Mouse (Mus musculus) embryonic facial prominence, embryonic 15.5 days (tissue): Measurements from ENCODE around the gene Tnk2. TPM values are rescaled to one million over a fixed set of nuclear protein-coding genes. Genes with fewer than 3 reads are reported as not detected.

Source experiments
- ATAC-seq: fragments of 200-750 bp; cut with Nextera tagmentation; 2 replicates; pipeline ENCODE4 v1.8.0; 2017; ENCODE audit warnings: low read depth, moderate TSS enrichment; ENCODE audit not compliant: insufficient number of reproducible peaks, low FRiP score, low TSS enrichment
- H3K27ac ChIP-seq: fragments of 300-500 bp; sonication (generic); replicated peaks from 2 replicates; pipeline ENCODE4 v1.5.1; 2015; ENCODE audit warnings: mild to moderate bottlenecking, inconsistent platforms
- H3K27me3 ChIP-seq: fragments of 300-500 bp; sonication (generic); 2 replicates; pipeline ENCODE4 v1.6.1; 2015; ENCODE audit warnings: inconsistent platforms
- H3K36me3 ChIP-seq: fragments of 300-500 bp; sonication (generic); 2 replicates; pipeline ENCODE4 v1.6.1; 2015; ENCODE audit warnings: mild to moderate bottlenecking, inconsistent platforms
- H3K4me1 ChIP-seq: fragments of 300-500 bp; sonication (generic); 2 replicates; pipeline ENCODE4 v1.6.1; 2015; ENCODE audit warnings: inconsistent platforms
- H3K4me2 ChIP-seq: fragments of 300-500 bp; sonication (generic); replicated peaks from 2 replicates; pipeline ENCODE4 v1.6.1; 2015; ENCODE audit warnings: mild to moderate bottlenecking, inconsistent platforms
- H3K4me3 ChIP-seq: fragments of 300-500 bp; sonication (generic); replicated peaks from 2 replicates; pipeline ENCODE4 v1.5.1; 2015; ENCODE audit warnings: mild to moderate bottlenecking, inconsistent platforms
- H3K9ac ChIP-seq: fragments of 300-500 bp; sonication (generic); 2 replicates; pipeline ENCODE4 v1.6.1; 2015; ENCODE audit warnings: inconsistent platforms
- H3K9me3 ChIP-seq: fragments of 300-500 bp; sonication (generic); replicated peaks from 2 replicates; pipeline ENCODE4 v1.6.1; 2016; ENCODE audit warnings: inconsistent platforms
- WGBS: fragments of 180-500 bp; shearing (Covaris S2); methylation state at CpG from one replicate; pipeline ENCODE4 v1.1.7; 2015; 5-methylcytosine and 5-hydroxymethylcytosine counted together
- polyA plus RNA-seq: library from polyadenylated mRNA; unstranded; fragments of >200 nt; fragmentation: Nextera tagmentation; extraction: Ambion mirVana; gene quantifications from 2 replicates; pipeline ENCODE4 v1.2.1, GENCODE M21; 2015

The Tnk2 gene
- polyA plus RNA-seq, 1 experiment from 2014 or later = 16.3 TPM

DNA sequence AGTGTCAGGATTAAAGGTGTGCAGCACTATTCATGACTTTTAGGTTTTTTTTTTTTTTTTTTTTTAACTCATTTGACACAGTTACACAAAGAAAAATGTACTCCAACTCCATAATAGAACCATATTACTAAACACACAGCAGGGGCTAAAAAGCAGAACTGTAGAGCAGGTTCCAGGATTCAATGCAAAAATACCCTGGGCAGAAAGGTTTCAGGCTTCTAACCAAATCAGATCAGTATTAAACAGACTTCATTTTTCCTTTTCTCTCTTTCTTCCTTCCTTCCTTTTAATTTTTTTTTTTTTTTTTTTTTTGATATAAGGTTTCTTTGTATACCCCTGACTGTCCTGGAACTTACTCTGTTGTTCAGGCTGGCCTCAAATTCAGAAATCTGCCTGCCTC, 6.8 kb downstream of the Tnk2 start:
- H3K4me3 ChIP-seq = no peak overlapping the region
- no peaks in the 10 kb centered on the region for H3K9me3 ChIP-seq
- no peaks in the 10 kb centered on the region for H3K36me3 ChIP-seq
- H3K27ac ChIP-seq = no peak overlapping the region
- H3K4me2 ChIP-seq = no peak overlapping the region
- no peak overlapping the region for H3K9ac ChIP-seq
- ATAC-seq = no peak
- H3K4me1 ChIP-seq = peaks cover 17% of the 10 kb centered on the region
- no peaks in the 10 kb centered on the region for H3K27me3 ChIP-seq

- Histone ChIP-seq H3K4me2 (no peak overlapping the region), H3K9ac (no peak overlapping the region), H3K9me3 (no peaks in the 10 kb centered on the region), H3K4me1 (peaks cover 11% of the 10 kb centered on the region), H3K4me3 (no peak overlapping the region), H3K27ac (no peak overlapping the region), H3K36me3 (no peaks in the 10 kb centered on the region), H3K27me3 (no peaks in the 10 kb centered on the region)
- WGBS = 87% methylated on average over 5 of the region's 5 CpGs
- ATAC-seq = no peak
Measured at GRCm38 (mm10) chr16:32650974-32651618, 7.4 kb downstream of the Tnk2 start.

- Histone ChIP-seq H3K27ac (no peak overlapping the region), H3K27me3 (no peaks in the 10 kb centered on the region), H3K36me3 (no peaks in the 10 kb centered on the region), H3K9me3 (no peaks in the 10 kb centered on the region), H3K9ac (no peak overlapping the region), H3K4me3 (no peak overlapping the region), H3K4me2 (no peak overlapping the region), H3K4me1 (peaks cover 30% of the 10 kb centered on the region)
- no peak for ATAC-seq
- 83% methylated on average over 6 of the region's 6 CpGs for WGBS
Measured at GRCm38 (mm10) chr16:32654071-32654733, 10.5 kb downstream of the Tnk2 start.

- WGBS = 88% methylated on average over 4 of the region's 4 CpGs
Measured at GRCm38 (mm10) chr16:32655534-32655933, 11.9 kb downstream of the Tnk2 start.

GRCm38 (mm10) chr16:32656321-32656720, 12.6 kb downstream of the Tnk2 start:
- Histone ChIP-seq H3K4me2 (no peak overlapping the region), H3K27ac (no peak overlapping the region), H3K4me3 (no peak overlapping the region), H3K36me3 (no peaks in the 10 kb centered on the region), H3K4me1 (peaks cover 51% of the 10 kb centered on the region), H3K9me3 (no peaks in the 10 kb centered on the region), H3K9ac (no peak overlapping the region), H3K27me3 (no peaks in the 10 kb centered on the region)
- 69% methylated on average over 8 of the region's 8 CpGs for WGBS
- ATAC-seq = no peak

More at GRCm38 (mm10) chr16:32655534-32655933, 11.9 kb downstream of the Tnk2 start:
- Histone ChIP-seq H3K4me1 (peaks cover 43% of the 10 kb centered on the region), H3K27me3 (no peaks in the 10 kb centered on the region), H3K36me3 (no peaks in the 10 kb centered on the region), H3K9me3 (no peaks in the 10 kb centered on the region), H3K4me2 (no peak overlapping the region), H3K4me3 (no peak overlapping the region), H3K27ac (no peak overlapping the region), H3K9ac (no peak overlapping the region)
- no peak for ATAC-seq

GRCm38 (mm10) chr16:32656794-32657193, 13.1 kb downstream of the Tnk2 start:
- Histone ChIP-seq H3K27ac (no peak overlapping the region), H3K4me1 (peaks cover 56% of the 10 kb centered on the region), H3K9me3 (no peaks in the 10 kb centered on the region), H3K36me3 (no peaks in the 10 kb centered on the region), H3K4me3 (no peak overlapping the region), H3K4me2 (no peak overlapping the region), H3K9ac (no peak overlapping the region), H3K27me3 (no peaks in the 10 kb centered on the region)
- 70% methylated on average over 8 of the region's 8 CpGs for WGBS
- no peak for ATAC-seq

GRCm38 (mm10) chr16:32657498-32658250, 14.0 kb downstream of the Tnk2 start:
- no peak for ATAC-seq
- no peak overlapping the region for H3K27ac ChIP-seq
- no peaks in the 10 kb centered on the region for H3K9me3 ChIP-seq
- 84% methylated on average over 16 of the region's 16 CpGs for WGBS
- H3K4me2 ChIP-seq = no peak overlapping the region
- H3K36me3 ChIP-seq = no peaks in the 10 kb centered on the region
- no peak overlapping the region for H3K4me3 ChIP-seq
- peaks cover 63% of the 10 kb centered on the region for H3K4me1 ChIP-seq
- H3K9ac ChIP-seq = no peak overlapping the region
- no peaks in the 10 kb centered on the region for H3K27me3 ChIP-seq

DNA sequence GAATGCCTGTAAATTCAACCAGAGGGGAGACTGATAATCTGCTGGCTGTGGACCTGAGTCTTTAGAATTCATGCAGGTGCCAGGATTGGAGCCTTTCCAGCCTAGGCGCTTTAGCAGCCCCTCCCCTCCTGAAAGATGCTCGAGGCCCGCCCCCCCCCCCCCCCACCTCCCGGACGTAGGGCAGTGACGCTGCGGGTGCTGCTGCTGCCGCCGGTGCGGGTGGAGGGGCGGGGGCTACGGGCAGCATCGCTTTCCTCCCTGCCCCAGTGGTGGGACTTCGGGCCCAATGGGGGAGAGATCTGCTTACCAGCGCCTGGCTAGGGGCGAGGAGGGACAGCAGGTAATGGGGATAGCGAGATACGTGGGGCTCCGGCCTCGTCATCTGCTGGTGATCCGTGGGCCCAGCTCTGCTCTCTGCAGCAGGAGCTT, 15.1 kb downstream of the Tnk2 start:
- Histone ChIP-seq H3K9me3 (no peaks in the 10 kb centered on the region), H3K9ac (no peak overlapping the region; the same call in 1 of the 2 replicates), H3K4me3 (peak overlapping the region; percentile 35), H3K36me3 (0 out of 2 replicates have a peak, but pooled peaks cover under 1% of the 10 kb centered on the region), H3K27me3 (no peaks in the 10 kb centered on the region), H3K4me1 (peaks cover 67% of the 10 kb centered on the region), H3K4me2 (peak overlapping the region; percentile 60), H3K27ac (0 out of 2 replicates have a peak overlapping the region, but pooled peaks have one; percentile 55)
- ATAC-seq = peak; percentile 22; the same call in 1 of the 2 replicates
- 2% methylated on average over 19 of the region's 21 CpGs for WGBS

DNA sequence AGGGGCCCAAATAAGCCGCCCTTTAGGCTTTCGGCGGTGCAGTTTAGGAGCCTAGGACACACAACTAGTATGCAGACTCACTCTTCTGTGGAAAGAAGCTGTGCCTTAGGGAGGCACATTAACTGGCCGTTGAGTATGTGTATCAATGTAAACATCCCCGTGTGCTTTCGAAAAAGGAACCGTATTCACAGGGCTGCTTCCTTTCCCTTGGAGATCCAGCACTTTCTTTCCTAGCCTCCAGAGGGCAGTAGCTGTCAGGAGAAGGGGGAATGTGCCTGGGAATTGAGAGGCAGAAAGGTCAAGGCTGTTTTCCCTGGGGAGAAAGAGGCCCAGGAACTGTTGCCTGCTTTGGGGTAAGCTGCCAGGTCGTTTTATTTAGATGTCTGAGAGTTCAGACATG, 15.7 kb downstream of the Tnk2 start:
- peaks cover 63% of the 10 kb centered on the region for H3K4me1 ChIP-seq
- H3K9ac ChIP-seq = no peak overlapping the region

DNA sequence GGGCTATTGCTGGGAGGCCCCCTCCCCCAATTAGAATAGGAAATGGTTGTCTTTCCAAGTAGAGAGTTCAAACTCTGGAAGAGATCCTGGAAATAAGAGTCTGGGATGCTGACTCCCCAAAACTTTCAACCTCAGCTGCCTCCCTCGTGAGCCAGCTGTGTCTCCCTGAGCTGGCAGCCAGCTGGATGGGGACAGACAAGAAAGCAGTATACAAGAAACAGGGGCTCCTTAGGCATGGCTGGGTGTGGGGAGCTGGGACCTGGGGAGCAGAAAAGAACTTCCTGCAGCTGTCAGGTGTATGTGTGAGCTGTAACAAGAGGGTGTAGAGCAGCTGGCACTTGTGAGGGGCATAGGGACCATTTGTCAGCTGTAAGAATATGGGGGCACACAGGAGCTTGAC, 16.4 kb downstream of the Tnk2 start:
- H3K9me3 ChIP-seq = no peaks in the 10 kb centered on the region

More for the DNA sequence above, 15.7 kb downstream of the Tnk2 start:
- H3K4me3 ChIP-seq = peak overlapping the region; percentile 35
- 10% methylated on average over 8 of the region's 8 CpGs for WGBS
- H3K27me3 ChIP-seq = no peaks in the 10 kb centered on the region
- ATAC-seq = no peak
- H3K36me3 ChIP-seq = 0 out of 2 replicates have a peak, but pooled peaks cover 5% of the 10 kb centered on the region
- no peaks in the 10 kb centered on the region for H3K9me3 ChIP-seq
- H3K4me2 ChIP-seq = peak overlapping the region; percentile 60
- peak overlapping the region; percentile 55; the same call in 1 of the 2 replicates for H3K27ac ChIP-seq

More for the DNA sequence above, 16.4 kb downstream of the Tnk2 start:
- H3K9ac ChIP-seq = no peak overlapping the region
- no peak for ATAC-seq
- H3K27ac ChIP-seq = peak overlapping the region; percentile 68
- H3K36me3 ChIP-seq = 0 out of 2 replicates have a peak, but pooled peaks cover 7% of the 10 kb centered on the region
- H3K27me3 ChIP-seq = no peaks in the 10 kb centered on the region
- WGBS = 28% methylated on average over 1 of the region's 1 CpGs
- H3K4me2 ChIP-seq = no peak overlapping the region
- H3K4me3 ChIP-seq = no peak overlapping the region
- H3K4me1 ChIP-seq = peaks cover 65% of the 10 kb centered on the region
